Mouse (Mus musculus) cortical plate, adult 2 months (tissue): ENCODE measurements around the gene Wdr63.

Source experiments
- CTCF ChIP-seq: fragments of 200-500 bp; IDR thresholded peaks from 2 replicates; pipeline ENCODE4 v1.5.1; 2011; ENCODE audit warnings: mild to moderate bottlenecking, control low read depth, low read length; ENCODE audit not compliant: insufficient read depth; ENCODE audit errors: extremely low read depth
- POLR2A ChIP-seq: fragments of 200-500 bp; IDR thresholded peaks from 2 replicates; pipeline ENCODE4 v1.6.1; 2011; ENCODE audit warnings: mild to moderate bottlenecking, low read length, control low read depth; ENCODE audit not compliant: insufficient read depth; ENCODE audit errors: extremely low read depth

- TF ChIP-seq CTCF (no peak), POLR2A (no peak)
Measured at GRCm38 (mm10) chr3:145991976-145992730, 115.8 kb downstream of the Wdr63 start.
